Mouse (Mus musculus) embryonic facial prominence, embryonic 15.5 days (tissue): ENCODE measurements at regions not wholly inside any gene's neighbourhood (a gene's known extent, or its start where the extent isn't known, plus 50 kb on each side); places are given as distances from the start of the nearest gene placed in this dataset.
"Not testable (repeated sequence)": the region's sequence is repeated elsewhere in the genome, so short reads cannot be mapped to it uniquely, and the experiment has no call there.

Source experiments
- ATAC-seq: fragments of 200-750 bp; cut with Nextera tagmentation; 2 replicates; pipeline ENCODE4 v1.8.0; 2017; ENCODE audit warnings: low read depth, moderate TSS enrichment; ENCODE audit not compliant: insufficient number of reproducible peaks, low FRiP score, low TSS enrichment
- H3K27ac ChIP-seq: fragments of 300-500 bp; sonication (generic); replicated peaks from 2 replicates; pipeline ENCODE4 v1.5.1; 2015; ENCODE audit warnings: mild to moderate bottlenecking, inconsistent platforms
- H3K27me3 ChIP-seq: fragments of 300-500 bp; sonication (generic); 2 replicates; pipeline ENCODE4 v1.6.1; 2015; ENCODE audit warnings: inconsistent platforms
- H3K36me3 ChIP-seq: fragments of 300-500 bp; sonication (generic); 2 replicates; pipeline ENCODE4 v1.6.1; 2015; ENCODE audit warnings: mild to moderate bottlenecking, inconsistent platforms
- H3K4me1 ChIP-seq: fragments of 300-500 bp; sonication (generic); 2 replicates; pipeline ENCODE4 v1.6.1; 2015; ENCODE audit warnings: inconsistent platforms
- H3K4me2 ChIP-seq: fragments of 300-500 bp; sonication (generic); replicated peaks from 2 replicates; pipeline ENCODE4 v1.6.1; 2015; ENCODE audit warnings: mild to moderate bottlenecking, inconsistent platforms
- H3K4me3 ChIP-seq: fragments of 300-500 bp; sonication (generic); replicated peaks from 2 replicates; pipeline ENCODE4 v1.5.1; 2015; ENCODE audit warnings: mild to moderate bottlenecking, inconsistent platforms
- H3K9ac ChIP-seq: fragments of 300-500 bp; sonication (generic); 2 replicates; pipeline ENCODE4 v1.6.1; 2015; ENCODE audit warnings: inconsistent platforms
- H3K9me3 ChIP-seq: fragments of 300-500 bp; sonication (generic); replicated peaks from 2 replicates; pipeline ENCODE4 v1.6.1; 2016; ENCODE audit warnings: inconsistent platforms
- WGBS: fragments of 180-500 bp; shearing (Covaris S2); methylation state at CpG from one replicate; pipeline ENCODE4 v1.1.7; 2015; 5-methylcytosine and 5-hydroxymethylcytosine counted together

GRCm38 (mm10) chr13:78900693-78901092 lies 701.1 kb upstream of the Nr2f1 start:
- ATAC-seq = no peak
- H3K9me3 ChIP-seq = no peaks in the 10 kb centered on the region
- 63% methylated on average over 1 of the region's 1 CpGs for WGBS
- H3K4me1 ChIP-seq = no peaks in the 10 kb centered on the region
- H3K27me3 ChIP-seq = no peaks in the 10 kb centered on the region
- no peaks in the 10 kb centered on the region for H3K36me3 ChIP-seq
- H3K4me3 ChIP-seq = no peak overlapping the region
- no peak overlapping the region for H3K4me2 ChIP-seq
- no peak overlapping the region for H3K27ac ChIP-seq
- H3K9ac ChIP-seq = no peak overlapping the region

DNA sequence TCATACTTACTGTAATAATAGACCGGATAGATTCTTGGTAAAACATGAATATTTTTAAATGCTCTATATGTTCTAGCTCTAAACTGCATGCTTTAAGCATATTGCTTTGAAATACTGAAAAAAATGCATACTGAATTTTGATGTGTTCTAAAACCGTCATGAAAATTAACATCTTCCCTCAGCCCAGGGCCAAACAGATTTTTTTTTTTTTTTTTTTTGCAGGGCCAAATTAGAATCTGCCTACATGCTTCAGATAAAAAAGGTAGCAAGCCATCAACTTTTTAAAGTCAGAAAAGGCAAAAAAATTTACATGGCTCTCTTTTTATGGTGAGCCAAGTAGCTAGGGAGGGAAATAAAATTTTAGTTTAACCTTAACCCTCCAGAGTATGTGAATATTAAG lies 692.7 kb upstream of the Nr2f1 start:
- 69% methylated on average over 2 of the region's 2 CpGs for whole genome bisulfite sequencing
- no peak overlapping the region for H3K4me2 ChIP-seq
- ATAC-seq = no peak
- H3K27ac ChIP-seq = no peak overlapping the region
- no peaks in the 10 kb centered on the region for H3K4me1 ChIP-seq
- H3K4me3 ChIP-seq = no peak overlapping the region
- H3K9ac ChIP-seq = no peak overlapping the region
- H3K27me3 ChIP-seq = no peaks in the 10 kb centered on the region
- no peaks in the 10 kb centered on the region for H3K9me3 ChIP-seq
- H3K36me3 ChIP-seq = no peaks in the 10 kb centered on the region

GRCm38 (mm10) chr13:78883062-78883461 lies 683.5 kb upstream of the Nr2f1 start:
- no peak overlapping the region for H3K9ac ChIP-seq
- H3K4me3 ChIP-seq = no peak overlapping the region
- ATAC-seq = no peak
- H3K27ac ChIP-seq = no peak overlapping the region
- no peaks in the 10 kb centered on the region for H3K9me3 ChIP-seq
- no peaks in the 10 kb centered on the region for H3K4me1 ChIP-seq
- H3K27me3 ChIP-seq = no peaks in the 10 kb centered on the region
- no peaks in the 10 kb centered on the region for H3K36me3 ChIP-seq
- WGBS = 72% methylated on average over 1 of the region's 1 CpGs
- H3K4me2 ChIP-seq = no peak overlapping the region

GRCm38 (mm10) chr13:78872582-78872981 lies 673.0 kb upstream of the Nr2f1 start:
- H3K9ac ChIP-seq = no peak overlapping the region
- no peaks in the 10 kb centered on the region for H3K4me1 ChIP-seq
- no peak overlapping the region for H3K27ac ChIP-seq
- no peaks in the 10 kb centered on the region for H3K9me3 ChIP-seq
- no peaks in the 10 kb centered on the region for H3K36me3 ChIP-seq
- H3K4me2 ChIP-seq = no peak overlapping the region
- no peak for ATAC-seq
- H3K4me3 ChIP-seq = no peak overlapping the region
- 58% methylated on average over 5 of the region's 5 CpGs for WGBS
- H3K27me3 ChIP-seq = no peaks in the 10 kb centered on the region

DNA sequence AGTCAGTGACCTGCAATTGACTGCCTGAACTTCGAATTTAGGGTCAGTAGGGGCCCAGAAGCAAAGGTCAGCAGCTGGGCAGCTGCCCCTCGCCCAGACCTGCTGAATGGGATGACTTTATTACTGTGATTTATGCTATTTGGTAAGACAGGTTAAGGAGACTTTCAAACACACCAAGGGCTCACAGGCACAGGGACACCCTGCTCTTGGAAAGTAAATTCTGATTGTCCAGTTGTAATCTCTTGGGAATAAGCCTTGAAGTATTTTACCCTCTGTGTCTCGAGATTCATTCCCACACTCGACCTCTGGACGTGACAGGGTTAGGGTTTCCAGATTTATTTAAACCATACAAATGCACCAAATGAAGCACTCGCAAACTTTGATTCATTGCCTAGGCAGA lies 672.4 kb upstream of the Nr2f1 start:
- ATAC-seq = no peak
- no peak overlapping the region for H3K9ac ChIP-seq
- WGBS = 25% methylated on average over 6 of the region's 6 CpGs
- no peaks in the 10 kb centered on the region for H3K9me3 ChIP-seq
- H3K4me1 ChIP-seq = no peaks in the 10 kb centered on the region
- no peak overlapping the region for H3K4me3 ChIP-seq
- no peaks in the 10 kb centered on the region for H3K27me3 ChIP-seq
- no peak overlapping the region for H3K27ac ChIP-seq
- no peak overlapping the region for H3K4me2 ChIP-seq
- H3K36me3 ChIP-seq = no peaks in the 10 kb centered on the region

GRCm38 (mm10) chr13:78871254-78871653 lies 671.7 kb upstream of the Nr2f1 start:
- Histone ChIP-seq H3K9me3 (no peaks in the 10 kb centered on the region), H3K4me3 (no peak overlapping the region), H3K27me3 (no peaks in the 10 kb centered on the region), H3K27ac (no peak overlapping the region), H3K9ac (no peak overlapping the region), H3K4me2 (no peak overlapping the region), H3K36me3 (no peaks in the 10 kb centered on the region), H3K4me1 (no peaks in the 10 kb centered on the region)
- no peak for ATAC-seq
- WGBS = 48% methylated on average over 2 of the region's 2 CpGs

GRCm38 (mm10) chr13:78824357-78824756 lies 624.8 kb upstream of the Nr2f1 start:
- not testable (repeated sequence) for H3K27me3 ChIP-seq, H3K4me2 ChIP-seq, H3K9me3 ChIP-seq, H3K4me1 ChIP-seq, H3K4me3 ChIP-seq, H3K9ac ChIP-seq, ATAC-seq, H3K27ac ChIP-seq, H3K36me3 ChIP-seq
- WGBS = 90% methylated on average over 4 of the region's 4 CpGs

DNA sequence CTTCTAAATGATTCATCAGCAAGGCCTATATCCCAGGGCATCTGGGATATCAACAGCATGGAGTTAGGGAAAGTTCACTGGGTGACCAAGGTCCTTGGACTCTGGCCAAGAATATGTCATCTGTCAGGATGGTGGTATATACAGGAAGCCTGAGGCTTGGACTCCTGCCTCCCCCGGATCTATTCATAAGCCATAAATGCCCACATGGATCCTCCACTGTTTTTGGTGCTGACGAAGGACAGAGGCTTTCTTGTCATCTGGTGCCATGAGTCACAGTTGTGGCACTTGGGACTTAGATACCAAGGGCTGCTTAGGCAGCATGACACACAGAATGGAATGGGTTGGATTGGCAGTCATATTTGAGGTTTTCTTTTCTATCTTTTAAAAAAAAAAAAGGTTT lies 610.1 kb upstream of the Nr2f1 start:
- H3K36me3 ChIP-seq = no peaks in the 10 kb centered on the region
- no peak overlapping the region for H3K4me2 ChIP-seq
- H3K27ac ChIP-seq = no peak overlapping the region
- peak; percentile 67; the same call in 1 of the 2 replicates for ATAC-seq
- H3K4me3 ChIP-seq = no peak overlapping the region
- WGBS = 35% methylated on average over 2 of the region's 2 CpGs
- no peaks in the 10 kb centered on the region for H3K27me3 ChIP-seq
- no peaks in the 10 kb centered on the region for H3K9me3 ChIP-seq
- no peak overlapping the region for H3K9ac ChIP-seq
- no peaks in the 10 kb centered on the region for H3K4me1 ChIP-seq

DNA sequence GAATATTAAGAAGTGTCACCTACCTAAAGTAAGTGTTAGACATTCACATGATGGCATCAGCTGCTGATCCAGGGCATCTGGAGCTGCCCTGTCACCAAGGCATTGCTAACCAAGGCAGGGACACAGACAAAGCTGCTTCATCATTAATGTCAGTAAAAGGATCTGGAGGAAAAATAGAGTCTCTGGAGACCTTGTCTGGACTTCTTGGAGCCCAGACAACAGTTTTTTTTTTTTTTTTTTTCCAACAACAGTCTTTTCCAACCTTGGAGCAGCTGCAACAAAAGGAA lies 603.2 kb upstream of the Nr2f1 start:
- Histone ChIP-seq H3K4me2 (no peak overlapping the region), H3K4me1 (no peaks in the 10 kb centered on the region), H3K9ac (no peak overlapping the region), H3K27ac (no peak overlapping the region), H3K27me3 (no peaks in the 10 kb centered on the region), H3K9me3 (no peaks in the 10 kb centered on the region), H3K36me3 (no peaks in the 10 kb centered on the region), H3K4me3 (no peak overlapping the region)
- no peak for ATAC-seq

GRCm38 (mm10) chr13:78802011-78802837 lies 602.7 kb upstream of the Nr2f1 start:
- H3K4me1 ChIP-seq = no peaks in the 10 kb centered on the region
- WGBS = 47% methylated on average over 7 of the region's 7 CpGs
- no peak for ATAC-seq
- H3K9ac ChIP-seq = no peak overlapping the region
- H3K4me2 ChIP-seq = no peak overlapping the region
- H3K27ac ChIP-seq = no peak overlapping the region
- no peaks in the 10 kb centered on the region for H3K36me3 ChIP-seq
- no peaks in the 10 kb centered on the region for H3K9me3 ChIP-seq
- no peak overlapping the region for H3K4me3 ChIP-seq
- H3K27me3 ChIP-seq = no peaks in the 10 kb centered on the region

GRCm38 (mm10) chr13:78799641-78800040 lies 600.1 kb upstream of the Nr2f1 start:
- Histone ChIP-seq H3K9me3 (no peaks in the 10 kb centered on the region), H3K27ac (no peak overlapping the region), H3K4me3 (no peak overlapping the region), H3K4me1 (no peaks in the 10 kb centered on the region), H3K9ac (no peak overlapping the region), H3K4me2 (no peak overlapping the region), H3K27me3 (no peaks in the 10 kb centered on the region), H3K36me3 (no peaks in the 10 kb centered on the region)
- 42% methylated on average over 3 of the region's 3 CpGs for WGBS
- no peak for ATAC-seq

GRCm38 (mm10) chr13:78795228-78795627 lies 595.7 kb upstream of the Nr2f1 start:
- Histone ChIP-seq H3K9me3 (no peaks in the 10 kb centered on the region), H3K36me3 (no peaks in the 10 kb centered on the region), H3K27ac (no peak overlapping the region), H3K9ac (no peak overlapping the region), H3K4me2 (no peak overlapping the region), H3K4me3 (no peak overlapping the region), H3K27me3 (no peaks in the 10 kb centered on the region), H3K4me1 (no peaks in the 10 kb centered on the region)
- ATAC-seq = no peak
